Mouse (Mus musculus): ENCODE results near the gene Gad2. TPM values are rescaled to one million over a fixed set of nuclear protein-coding genes. Genes with fewer than 3 reads are reported as not detected.

The Gad2 gene
- polyA plus RNA-seq, 1 experiment from 2014 or later = 0.41 TPM

DNA sequence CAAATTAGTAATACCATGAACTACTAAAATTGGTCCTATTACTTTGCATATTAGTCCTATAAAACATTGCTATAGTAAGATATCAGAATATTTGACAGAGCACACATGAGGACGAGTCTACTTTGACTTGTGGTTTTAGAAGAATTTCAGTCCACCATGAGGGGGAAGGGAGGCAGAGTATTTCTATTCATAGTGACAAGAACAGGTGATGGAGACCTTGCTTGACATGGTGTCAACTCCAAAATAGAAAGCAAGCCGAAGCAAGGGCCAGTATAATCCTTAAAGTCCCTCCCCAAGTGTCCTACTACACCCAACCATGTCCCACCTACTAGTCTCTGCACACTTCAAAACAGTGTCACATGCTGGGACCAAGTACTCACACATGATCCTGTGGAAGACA is 114.1 kb downstream of the Gad2 start:
- ATAC-seq (ENCODE audit: insufficient number of reproducible peaks, insufficient read depth, low FRiP score, low TSS enrichment, low read depth) = no peak
- Histone ChIP-seq H3K27ac (no peak overlapping the region), H3K9me3 (no peaks in the 10 kb centered on the region), H3K4me2 (no peak overlapping the region), H3K4me3 (no peak overlapping the region), H3K36me3 (no peaks in the 10 kb centered on the region), H3K4me1 (no peaks in the 10 kb centered on the region), H3K27me3 (no peaks in the 10 kb centered on the region), H3K9ac (no peak overlapping the region)
- 82% methylated on average over 2 of the region's 2 CpGs for WGBS

DNA sequence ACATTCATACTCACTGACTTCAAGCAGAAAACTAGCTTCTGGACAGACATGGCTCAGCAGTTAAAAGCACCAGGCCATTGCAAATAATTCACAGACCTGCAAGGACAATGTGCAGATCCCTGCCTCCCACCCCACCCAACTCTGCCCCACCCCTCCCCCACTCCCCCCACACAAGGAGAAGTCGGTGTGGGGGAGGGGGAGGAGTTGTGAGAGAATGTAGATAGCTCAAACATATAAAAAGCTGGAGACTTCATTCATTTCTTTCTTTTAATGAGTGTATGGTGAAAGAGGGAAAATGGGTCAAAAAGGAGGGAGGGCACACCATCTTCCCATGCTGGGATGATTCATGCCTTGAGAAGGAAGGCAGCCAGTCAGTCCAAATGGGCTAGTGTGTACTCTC is 117.4 kb downstream of the Gad2 start:
- ATAC-seq (ENCODE audit: insufficient number of reproducible peaks, insufficient read depth, low FRiP score, low TSS enrichment, low read depth) = no peak
- H3K4me2 ChIP-seq = no peak overlapping the region
- no peak overlapping the region for H3K9ac ChIP-seq
- WGBS = 55% methylated on average over 1 of the region's 1 CpGs
- no peaks in the 10 kb centered on the region for H3K9me3 ChIP-seq
- H3K4me3 ChIP-seq = no peak overlapping the region
- no peak overlapping the region for H3K27ac ChIP-seq
- H3K4me1 ChIP-seq = no peaks in the 10 kb centered on the region
- H3K27me3 ChIP-seq = no peaks in the 10 kb centered on the region
- no peaks in the 10 kb centered on the region for H3K36me3 ChIP-seq

DNA sequence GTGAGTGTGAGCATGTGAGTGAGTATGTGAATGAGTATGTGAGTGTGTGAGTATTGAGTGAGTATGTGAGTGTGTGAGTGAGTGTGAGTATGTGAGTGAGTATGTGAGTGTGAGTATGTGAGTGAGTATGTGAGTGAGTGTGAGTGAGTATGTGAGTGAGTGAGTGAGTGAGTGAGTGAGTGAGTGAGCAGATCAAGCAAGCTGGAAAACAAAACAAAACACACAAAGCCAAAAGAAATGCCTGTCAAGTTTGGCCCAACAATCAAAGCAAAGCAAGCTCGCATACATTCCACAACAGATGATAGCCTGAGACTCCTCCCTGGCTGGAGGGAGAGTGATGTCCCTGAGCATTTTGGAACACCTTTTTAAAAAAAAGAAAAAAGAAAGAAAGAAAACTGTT is 118.4 kb downstream of the Gad2 start:
- Histone ChIP-seq H3K9ac (no peak overlapping the region), H3K36me3 (no peaks in the 10 kb centered on the region), H3K4me1 (no peaks in the 10 kb centered on the region), H3K4me3 (no peak overlapping the region), H3K27ac (no peak overlapping the region), H3K9me3 (no peaks in the 10 kb centered on the region), H3K27me3 (peaks cover under 1% of the 10 kb centered on the region; the same call in 1 of the 2 replicates), H3K4me2 (no peak overlapping the region)
- 63% methylated on average over 1 of the region's 1 CpGs for WGBS
- no peak for ATAC-seq (ENCODE audit: insufficient number of reproducible peaks, insufficient read depth, low FRiP score, low TSS enrichment, low read depth)

DNA sequence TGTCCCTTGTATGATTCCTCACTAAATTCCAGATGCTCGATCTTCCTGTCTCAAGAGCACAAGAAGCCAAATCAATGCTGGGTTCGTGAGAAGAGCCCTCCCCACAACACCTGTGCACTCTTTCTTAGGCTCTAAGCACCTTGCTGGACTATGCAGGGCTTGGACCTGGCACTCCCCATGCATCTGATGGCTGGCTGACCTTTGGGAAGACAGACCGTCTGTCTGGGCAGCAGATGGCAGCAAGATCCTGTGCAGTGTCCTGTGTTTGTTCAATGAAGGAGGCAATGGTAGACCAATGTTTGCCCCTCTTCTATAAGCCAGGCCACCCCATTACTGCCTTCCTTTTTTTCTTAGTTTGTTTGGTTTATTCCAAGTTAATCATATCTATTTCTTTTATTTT is 119.2 kb downstream of the Gad2 start:
- Histone ChIP-seq H3K27me3 (peaks cover 6% of the 10 kb centered on the region; the same call in 1 of the 2 replicates), H3K27ac (no peak overlapping the region), H3K4me1 (no peaks in the 10 kb centered on the region), H3K9ac (no peak overlapping the region), H3K4me3 (no peak overlapping the region), H3K36me3 (no peaks in the 10 kb centered on the region), H3K9me3 (no peaks in the 10 kb centered on the region), H3K4me2 (no peak overlapping the region)
- no peak for ATAC-seq (ENCODE audit: insufficient number of reproducible peaks, insufficient read depth, low FRiP score, low TSS enrichment, low read depth)
- 60% methylated on average over 3 of the region's 3 CpGs for WGBS

Small RNA genes within 50 kb of the gene (microRNA-seq; reads per million reads assigned to microRNA genes)
- gene Gm23636 (not detected), gene Mir3967 (not detected)

Other genes starting within 250 kb of the Gad2 start
- 2.9 and 4.5 TPM in 2 replicates for gene Apbb1ip, start 151.9 kb downstream of the Gad2 start, polyA plus RNA-seq (2015; fragmentation: Nextera tagmentation; extraction: Ambion mirVana)

All from embryonic facial prominence, embryonic 13.5 days (tissue).